Mouse (Mus musculus) heart, embryonic 15.5 days (tissue): ENCODE measurements around the gene Mpnd. TPM values are rescaled to one million over a fixed set of nuclear protein-coding genes. Genes with fewer than 3 reads are reported as not detected.
A peak's percentile ranks its signal among the peaks of the same experiment; 100 is the strongest.

ENCODE experiments used
- ATAC-seq: fragments of 200-750 bp; cut with Nextera tagmentation; replicated peaks from 2 replicates; pipeline ENCODE4 v1.8.0; 2017; ENCODE audit warnings: low read depth, moderate TSS enrichment; ENCODE audit not compliant: insufficient number of reproducible peaks, insufficient read depth, low FRiP score
- H3K27ac ChIP-seq: fragments of 300-500 bp; sonication (generic); 2 replicates; pipeline ENCODE4 v1.5.1; 2015; ENCODE audit warnings: mild to moderate bottlenecking, inconsistent platforms
- H3K27me3 ChIP-seq: fragments of 300-500 bp; sonication (generic); 2 replicates; pipeline ENCODE4 v1.6.1; 2015; ENCODE audit warnings: inconsistent platforms
- H3K36me3 ChIP-seq: fragments of 300-500 bp; sonication (generic); 2 replicates; pipeline ENCODE4 v1.6.1; 2015; ENCODE audit warnings: mild to moderate bottlenecking, inconsistent platforms
- H3K4me1 ChIP-seq: fragments of 300-500 bp; sonication (generic); replicated peaks from 2 replicates; pipeline ENCODE4 v1.6.1; 2015; ENCODE audit warnings: inconsistent platforms
- H3K4me2 ChIP-seq: fragments of 300-500 bp; sonication (generic); 2 replicates; pipeline ENCODE4 v1.6.1; 2015; ENCODE audit warnings: inconsistent platforms, mild to moderate bottlenecking, moderate library complexity
- H3K4me3 ChIP-seq: fragments of 300-500 bp; sonication (generic); 2 replicates; pipeline ENCODE4 v1.5.1; 2015; ENCODE audit warnings: mild to moderate bottlenecking, inconsistent platforms
- H3K9ac ChIP-seq: fragments of 300-500 bp; sonication (generic); 2 replicates; pipeline ENCODE4 v1.6.1; 2015; ENCODE audit warnings: mild to moderate bottlenecking, inconsistent platforms
- H3K9me3 ChIP-seq: fragments of 300-500 bp; sonication (generic); replicated peaks from 2 replicates; pipeline ENCODE4 v1.6.1; 2016; ENCODE audit warnings: inconsistent platforms
- WGBS: fragments of 180-500 bp; shearing (Covaris S2); methylation state at CpG from one replicate; pipeline ENCODE4 v1.1.7; 2015; ENCODE audit warnings: mixed read lengths; 5-methylcytosine and 5-hydroxymethylcytosine counted together
- polyA plus RNA-seq: library from polyadenylated mRNA; unstranded; fragments of >200 nt; fragmentation: Nextera tagmentation; extraction: Ambion mirVana; gene quantifications from 2 replicates; pipeline ENCODE4 v1.2.1, GENCODE M21; 2015

Gene Mpnd
- polyA plus RNA-seq: 61.1 and 81.1 TPM in 2 replicates

DNA sequence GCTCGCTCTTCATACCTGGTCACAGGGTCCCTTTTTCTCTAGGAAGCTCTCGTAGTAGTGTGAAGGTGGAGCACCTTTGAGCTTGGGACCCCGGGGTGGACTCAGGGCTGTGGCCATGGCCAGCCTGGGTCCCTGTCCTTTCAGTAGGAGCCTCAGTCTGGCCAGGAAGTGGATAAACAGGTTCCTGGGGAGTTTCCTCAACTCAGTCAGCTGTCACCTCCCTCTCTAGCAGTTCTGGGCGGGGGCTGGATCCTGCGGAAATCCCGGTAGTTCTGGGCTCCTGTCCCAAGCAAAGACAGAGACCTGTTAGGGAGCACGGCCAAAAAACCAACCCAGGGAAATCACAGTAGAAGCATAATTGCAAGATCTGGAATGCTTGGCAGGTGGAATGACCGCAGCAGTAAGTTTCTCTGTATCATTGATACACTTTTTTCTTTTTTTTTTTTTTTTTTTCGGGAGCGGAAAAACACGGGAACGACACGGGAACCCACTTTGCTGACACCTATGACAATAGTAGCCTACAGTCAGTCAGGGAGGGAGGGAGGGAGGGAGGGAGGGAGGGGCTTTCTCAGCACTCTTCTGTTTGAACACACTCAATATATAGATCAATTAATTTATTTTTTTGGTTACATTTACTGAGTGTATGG, at the start of gene Mpnd, which contains the start of gene Stap2:
Gene Mpnd (plus strand): TSS at position 297 of the 647 bp plus-strand sequence.
Gene Stap2 (minus strand): TSS at position 170 of the 647 bp plus-strand sequence.
- Histone ChIP-seq H3K9me3 (no peaks in the 10 kb centered on the region), H3K4me2 (peak within 1 kb of the TSS; percentile 51), H3K27me3 (peaks cover 12% of the 10 kb centered on the region), H3K27ac (peak within 1 kb of the TSS; percentile 53; the same call in 1 of the 2 replicates), H3K4me3 (peak within 1 kb of the TSS; percentile 44), H3K9ac (peak within 1 kb of the TSS; percentile 44; the same call in 1 of the 2 replicates), H3K36me3 (no peaks in the 10 kb centered on the region), H3K4me1 (peaks cover 29% of the 10 kb centered on the region)
- no peak for ATAC-seq
- WGBS: 27% methylated on average over 13 of the region's 13 CpGs

DNA sequence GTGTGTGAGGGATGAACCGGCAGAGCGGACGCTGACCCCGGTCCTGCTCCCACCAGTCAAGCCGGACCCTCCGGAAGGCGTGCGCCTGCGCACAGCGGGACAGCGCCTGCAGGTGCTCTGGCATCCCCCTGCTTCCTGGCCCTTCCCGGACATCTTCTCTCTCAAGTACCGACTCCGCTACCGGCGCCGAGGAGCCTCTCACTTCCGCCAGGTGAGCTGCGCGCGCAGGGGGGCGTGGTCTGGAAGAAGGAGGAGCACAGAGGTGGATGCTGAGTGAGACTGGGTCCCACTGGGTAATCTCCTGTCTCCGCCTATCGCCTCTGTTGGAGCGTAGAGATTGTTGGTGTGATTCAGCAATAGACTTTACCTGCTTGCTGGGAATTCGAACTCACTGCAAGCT, 49.4 kb upstream of the Mpnd start:
- Histone ChIP-seq H3K27me3 (peaks cover 26% of the 10 kb centered on the region), H3K4me3 (peak overlapping the region; percentile 38), H3K4me2 (peak overlapping the region; percentile 64), H3K27ac (no peak overlapping the region), H3K9ac (0 out of 2 replicates have a peak overlapping the region, but pooled peaks have one; percentile 6), H3K36me3 (peaks cover 4% of the 10 kb centered on the region), H3K4me1 (peaks cover 24% of the 10 kb centered on the region), H3K9me3 (no peaks in the 10 kb centered on the region)
- ATAC-seq: no peak
- WGBS: 5% methylated on average over 26 of the region's 26 CpGs

- Histone ChIP-seq H3K4me1 (peaks cover 24% of the 10 kb centered on the region), H3K27ac (no peak overlapping the region), H3K27me3 (peaks cover 26% of the 10 kb centered on the region), H3K9me3 (no peaks in the 10 kb centered on the region), H3K36me3 (peaks cover 7% of the 10 kb centered on the region), H3K4me2 (peak overlapping the region; percentile 64), H3K9ac (no peak overlapping the region), H3K4me3 (peak overlapping the region; percentile 38; the same call in 1 of the 2 replicates)
- no peak for ATAC-seq
- 37% methylated on average over 6 of the region's 6 CpGs for WGBS
Observed at GRCm38 (mm10) chr17:55956591-55956990, 48.9 kb upstream of the Mpnd start.

- Histone ChIP-seq H3K4me1 (peaks cover 24% of the 10 kb centered on the region), H3K36me3 (peaks cover 13% of the 10 kb centered on the region), H3K27ac (no peak overlapping the region), H3K4me3 (no peak overlapping the region), H3K9ac (no peak overlapping the region), H3K9me3 (no peaks in the 10 kb centered on the region), H3K4me2 (no peak overlapping the region), H3K27me3 (peaks cover 26% of the 10 kb centered on the region)
- WGBS: 15% methylated on average over 9 of the region's 9 CpGs
- ATAC-seq: no peak
Observed at GRCm38 (mm10) chr17:55957168-55957567, 48.3 kb upstream of the Mpnd start.

- H3K27me3 ChIP-seq: peaks cover 26% of the 10 kb centered on the region
- peak overlapping the region; percentile 97; the same call in 1 of the 2 replicates for H3K27ac ChIP-seq
- WGBS: 80% methylated on average over 13 of the region's 13 CpGs
- ATAC-seq: no peak
- peak overlapping the region; percentile 65 for H3K4me3 ChIP-seq
- peaks cover 16% of the 10 kb centered on the region for H3K36me3 ChIP-seq
- peak overlapping the region; percentile 47; the same call in 1 of the 2 replicates for H3K9ac ChIP-seq
- peaks cover 25% of the 10 kb centered on the region for H3K4me1 ChIP-seq
- peak overlapping the region; percentile 72 for H3K4me2 ChIP-seq
- H3K9me3 ChIP-seq: no peaks in the 10 kb centered on the region
Observed at GRCm38 (mm10) chr17:55957726-55958583, 47.6 kb upstream of the Mpnd start.

GRCm38 (mm10) chr17:55958584-55958886, 47.0 kb upstream of the Mpnd start:
- H3K27me3 ChIP-seq: peaks cover 26% of the 10 kb centered on the region
- peak overlapping the region; percentile 97 for H3K27ac ChIP-seq
- H3K36me3 ChIP-seq: peaks cover 16% of the 10 kb centered on the region
- peak overlapping the region; percentile 65 for H3K4me3 ChIP-seq
- 27% methylated on average over 2 of the region's 2 CpGs for WGBS
- H3K4me1 ChIP-seq: peaks cover 29% of the 10 kb centered on the region
- H3K4me2 ChIP-seq: peak overlapping the region; percentile 72
- peak overlapping the region; percentile 47 for H3K9ac ChIP-seq
- ATAC-seq: no peak
- no peaks in the 10 kb centered on the region for H3K9me3 ChIP-seq

DNA sequence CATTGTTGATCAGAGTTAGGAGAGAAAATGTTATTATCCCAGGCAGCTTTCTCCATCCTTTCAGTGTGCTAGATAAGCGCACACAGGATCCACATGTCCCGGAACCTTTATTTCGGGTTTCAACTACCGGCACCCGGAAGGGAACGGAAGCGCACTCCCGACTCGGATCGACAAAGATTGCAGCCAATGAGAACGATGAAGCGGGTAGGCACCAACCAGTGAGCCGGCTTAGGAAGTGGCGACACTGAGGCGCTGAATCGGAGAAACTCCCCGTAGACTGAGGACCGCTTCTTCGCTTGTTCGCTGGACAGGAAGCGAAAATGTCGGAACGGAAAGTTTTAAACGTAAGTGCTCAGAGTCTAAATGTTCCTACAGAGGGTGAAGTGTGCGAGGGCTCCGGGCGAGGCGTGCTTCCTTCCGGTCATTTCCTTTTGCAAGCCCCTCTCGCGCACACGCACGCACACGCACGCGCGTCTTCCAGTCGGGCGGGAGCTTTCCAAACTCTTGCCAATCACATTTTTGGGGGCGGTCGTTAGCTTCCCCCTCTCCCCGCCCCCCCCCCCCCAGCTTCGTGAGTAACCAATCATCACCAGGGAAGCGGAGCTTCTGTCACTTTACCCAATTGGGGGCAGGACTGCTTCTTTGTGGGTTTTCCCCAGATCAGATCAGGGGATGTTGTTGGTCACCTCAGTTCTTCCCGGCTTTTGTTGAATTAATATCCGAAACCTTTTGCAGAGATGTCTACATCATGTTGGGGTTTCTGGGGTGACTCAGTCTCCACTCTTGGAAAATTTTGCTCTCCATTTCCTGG, 46.4 kb upstream of the Mpnd start, which contains the start of gene Yju2:
Gene Yju2 (plus strand): TSS at position 182 of the 811 bp plus-strand sequence.
- Histone ChIP-seq H3K27me3 (peaks cover 24% of the 10 kb centered on the region), H3K27ac (peak within 1 kb of the TSS; percentile 97), H3K9me3 (no peaks in the 10 kb centered on the region), H3K4me2 (peak within 1 kb of the TSS; percentile 72), H3K36me3 (peaks cover 16% of the 10 kb centered on the region), H3K4me3 (peak within 1 kb of the TSS; percentile 65), H3K4me1 (peaks cover 29% of the 10 kb centered on the region), H3K9ac (peak within 1 kb of the TSS; percentile 69)
- under 1% methylated on average over 45 of the region's 46 CpGs for WGBS
- peak; percentile 89 for ATAC-seq

DNA sequence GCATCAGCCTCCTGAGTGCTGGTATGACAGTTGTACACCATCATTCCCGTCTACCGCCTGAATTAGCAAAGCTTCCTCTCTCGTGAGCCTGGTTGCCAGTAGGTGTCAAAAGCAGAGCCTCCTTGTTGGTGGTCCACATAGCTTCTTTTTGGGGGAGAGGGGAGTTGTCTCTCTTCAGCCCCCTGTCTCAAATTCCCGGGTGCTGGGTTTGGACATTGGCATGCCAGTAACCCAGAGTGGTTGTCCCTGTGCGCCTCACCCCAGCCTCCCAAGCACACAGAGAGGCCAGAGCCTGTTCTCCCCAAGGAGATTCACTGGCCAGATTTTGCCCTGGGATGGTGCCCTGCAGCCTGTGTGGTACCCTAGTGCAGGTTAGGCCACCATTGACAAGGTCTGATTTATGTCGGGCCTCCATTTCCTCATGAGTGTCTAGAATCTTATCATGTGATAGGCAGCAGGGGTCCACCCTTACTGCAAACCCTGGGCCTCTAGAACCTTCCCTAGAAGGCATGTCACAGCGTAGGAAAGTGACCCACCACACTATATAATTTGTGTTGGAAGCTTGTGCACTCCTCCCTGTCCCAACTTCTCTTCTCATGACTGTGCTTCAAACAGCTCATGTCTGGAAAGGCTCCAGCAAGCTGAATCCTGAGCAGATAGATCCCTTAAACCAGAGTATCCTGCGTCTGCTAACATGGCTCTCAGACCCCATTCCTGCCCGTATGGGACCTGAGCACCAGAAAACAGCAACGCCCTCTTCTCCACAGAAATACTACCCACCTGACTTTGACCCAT, 45.4 kb upstream of the Mpnd start:
- peak overlapping the region; percentile 97 for H3K27ac ChIP-seq
- 71% methylated on average over 10 of the region's 10 CpGs for WGBS

DNA sequence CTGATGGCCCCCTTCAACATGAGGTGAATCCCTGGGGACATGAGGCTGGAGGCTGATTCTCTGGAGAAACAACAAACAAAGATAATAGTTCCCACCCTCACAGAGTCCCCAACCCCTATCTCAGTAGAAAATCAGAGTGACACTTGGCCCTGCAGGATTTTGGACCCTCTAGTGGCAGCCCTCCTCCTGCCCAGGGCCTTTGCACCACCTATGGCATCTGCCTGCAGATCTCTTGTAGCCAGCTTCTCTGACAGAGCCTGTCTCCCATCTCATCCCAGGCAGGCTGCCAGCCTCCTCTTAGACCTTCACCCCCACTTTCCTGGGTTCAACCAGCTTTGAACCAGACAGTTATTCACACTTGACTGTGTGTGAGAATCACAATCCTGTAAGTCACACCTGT, 44.7 kb upstream of the Mpnd start:
- Histone ChIP-seq H3K9ac (no peak overlapping the region), H3K36me3 (peaks cover 26% of the 10 kb centered on the region), H3K4me3 (no peak overlapping the region), H3K27me3 (peaks cover 9% of the 10 kb centered on the region), H3K4me1 (peaks cover 29% of the 10 kb centered on the region), H3K9me3 (no peaks in the 10 kb centered on the region), H3K27ac (no peak overlapping the region), H3K4me2 (no peak overlapping the region)
- ATAC-seq: no peak

More for the DNA sequence above, 45.4 kb upstream of the Mpnd start:
- Histone ChIP-seq H3K9me3 (no peaks in the 10 kb centered on the region), H3K4me1 (peaks cover 29% of the 10 kb centered on the region), H3K36me3 (peaks cover 25% of the 10 kb centered on the region), H3K9ac (0 out of 2 replicates have a peak overlapping the region, but pooled peaks have one; percentile 36), H3K4me2 (peak overlapping the region; percentile 59), H3K4me3 (peak overlapping the region; percentile 65), H3K27me3 (peaks cover 15% of the 10 kb centered on the region)
- no peak for ATAC-seq

DNA sequence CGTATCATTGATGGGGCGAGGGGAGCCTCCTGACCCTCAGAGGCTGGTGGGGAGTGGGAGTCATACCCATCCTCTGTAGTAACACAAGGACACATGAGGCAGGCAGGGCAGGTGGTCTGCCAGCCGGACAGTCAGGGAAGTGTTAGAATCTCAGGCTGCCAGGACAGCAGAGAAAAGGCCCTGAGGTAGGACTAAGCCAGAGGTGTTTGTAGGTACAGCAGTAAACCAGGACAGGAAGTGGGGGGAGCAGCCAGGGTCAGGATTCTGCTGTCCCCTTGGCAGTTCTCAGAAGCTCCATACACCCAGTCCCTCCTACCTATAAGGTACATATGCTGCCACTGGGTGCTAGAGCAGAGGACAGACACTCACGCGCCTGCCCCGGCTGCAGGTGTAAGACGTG, 43.9 kb upstream of the Mpnd start:
- peaks cover 32% of the 10 kb centered on the region for H3K36me3 ChIP-seq
- ATAC-seq: no peak

More for the DNA sequence above, 43.9 kb upstream of the Mpnd start:
- Histone ChIP-seq H3K4me2 (no peak overlapping the region), H3K9ac (no peak overlapping the region), H3K9me3 (no peaks in the 10 kb centered on the region), H3K4me1 (peaks cover 22% of the 10 kb centered on the region), H3K4me3 (no peak overlapping the region), H3K27me3 (0 out of 2 replicates have a peak, but pooled peaks cover under 1% of the 10 kb centered on the region), H3K27ac (no peak overlapping the region)
- 96% methylated on average over 7 of the region's 7 CpGs for WGBS
